In the genomic region with DNA sequence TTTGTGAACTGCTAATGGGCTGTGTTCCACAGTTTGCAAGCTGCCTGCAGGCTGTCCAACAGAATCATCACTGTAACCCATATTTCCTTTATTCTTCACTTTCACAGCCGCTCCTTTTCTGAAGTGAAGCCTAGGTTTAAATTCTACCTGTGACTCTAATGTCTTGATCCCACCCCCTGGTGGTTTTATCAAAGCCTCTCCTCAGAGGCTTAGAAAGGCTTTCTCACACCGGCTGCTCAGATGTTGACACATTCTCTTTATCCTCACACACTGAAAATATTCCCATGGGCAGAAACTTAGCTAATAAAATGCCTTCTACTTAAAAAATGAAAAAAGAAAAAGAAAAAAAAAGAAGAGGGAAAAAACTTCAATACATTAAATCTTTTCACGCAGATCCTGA, we compare ENCODE assay signal across 23 mouse cellular contexts.
"Had no signal": no experiment of that assay in that cellular context is flagged by ENCODE, and none has a peak within 500 bp of the region (broad histone marks: within the 10 kb centered on the region; RNA-seq: fewer than 3 reads in every experiment).

No protein-coding gene starts in this region.

- H3K4me2 ChIP-seq: limb, embryonic 12.5 days; limb, embryonic 15.5 days; liver, embryonic 11.5 days; lung, embryonic 14.5 days; neural tube, embryonic 13.5 days; stomach, embryonic 15.5 days had no signal

- H3K36me3 ChIP-seq: limb, embryonic 12.5 days; limb, embryonic 15.5 days; neural tube, embryonic 13.5 days; stomach, embryonic 15.5 days had no signal

- H3K27ac ChIP-seq: left cerebral cortex, adult 2 months; limb, embryonic 12.5 days; limb, embryonic 15.5 days; liver, embryonic 14.5 days; macrophage; neural tube, embryonic 13.5 days; stomach, embryonic 15.5 days had no signal

- DNase-seq: kidney, adult 18-20 months; kidney, adult 9 months; kidney, postnatal 14 days; kidney, postnatal 4 days; layer of hippocampus, postnatal 36 days; left cerebral cortex, postnatal 4 days; liver, postnatal 0 days; lung, embryonic 14.5 days; retina, postnatal 1 day; right cerebral cortex, postnatal 25 days; spleen, adult 18-20 months; thymus, postnatal 36 days had no signal

- H3K4me1 ChIP-seq: limb, embryonic 12.5 days; limb, embryonic 15.5 days; neural tube, embryonic 13.5 days; stomach, embryonic 15.5 days had no signal

- H3K27me3 ChIP-seq: limb, embryonic 12.5 days; limb, embryonic 15.5 days; neural tube, embryonic 13.5 days; stomach, embryonic 15.5 days had no signal

- H3K9ac ChIP-seq: limb, embryonic 12.5 days; limb, embryonic 15.5 days; liver, embryonic 14.5 days; liver, postnatal 0 days; lung, embryonic 14.5 days; neural tube, embryonic 13.5 days; stomach, embryonic 15.5 days had no signal

- ATAC-seq: intestine, embryonic 16.5 days; liver, postnatal 0 days; lung, postnatal 0 days had no signal

- H3K4me3 ChIP-seq: left cerebral cortex, adult 2 months; limb, embryonic 12.5 days; limb, embryonic 15.5 days; myocyte; neural tube, embryonic 13.5 days; stomach, embryonic 15.5 days had no signal

- H3K9me3 ChIP-seq: limb, embryonic 12.5 days; limb, embryonic 15.5 days; neural tube, embryonic 13.5 days; stomach, embryonic 15.5 days had no signal
